Mouse (Mus musculus) thymus, postnatal 4 days (tissue): ENCODE measurements around the gene Tnnt3.
A peak's percentile ranks its signal among the peaks of the same experiment; 100 is the strongest.

Experiments
- DNase-seq: peaks from one replicate; pipeline ENCODE4 v3.0.0; 2021

The Tnnt3 gene

DNA sequence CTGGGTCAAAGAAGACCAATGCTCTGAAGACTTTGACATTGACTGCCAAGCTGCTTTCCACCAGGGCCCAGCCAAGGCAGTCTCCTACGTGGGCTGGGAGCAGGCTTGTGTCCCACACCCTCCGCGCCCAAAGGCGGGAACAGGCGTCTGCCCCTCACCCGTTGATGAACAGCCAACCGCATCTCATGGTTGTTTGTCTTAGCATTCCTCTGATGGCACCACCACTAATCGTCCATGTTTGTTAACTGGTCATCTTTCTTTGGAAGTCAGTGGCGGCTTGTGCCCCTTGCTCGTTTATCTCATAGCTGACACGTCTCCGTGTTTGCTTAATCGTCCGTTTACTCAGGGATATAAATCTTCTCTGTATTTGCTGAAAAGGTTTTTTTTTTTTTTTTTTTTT lies 10.9 kb downstream of the Tnnt3 start:
- no peak for DNase-seq

DNA sequence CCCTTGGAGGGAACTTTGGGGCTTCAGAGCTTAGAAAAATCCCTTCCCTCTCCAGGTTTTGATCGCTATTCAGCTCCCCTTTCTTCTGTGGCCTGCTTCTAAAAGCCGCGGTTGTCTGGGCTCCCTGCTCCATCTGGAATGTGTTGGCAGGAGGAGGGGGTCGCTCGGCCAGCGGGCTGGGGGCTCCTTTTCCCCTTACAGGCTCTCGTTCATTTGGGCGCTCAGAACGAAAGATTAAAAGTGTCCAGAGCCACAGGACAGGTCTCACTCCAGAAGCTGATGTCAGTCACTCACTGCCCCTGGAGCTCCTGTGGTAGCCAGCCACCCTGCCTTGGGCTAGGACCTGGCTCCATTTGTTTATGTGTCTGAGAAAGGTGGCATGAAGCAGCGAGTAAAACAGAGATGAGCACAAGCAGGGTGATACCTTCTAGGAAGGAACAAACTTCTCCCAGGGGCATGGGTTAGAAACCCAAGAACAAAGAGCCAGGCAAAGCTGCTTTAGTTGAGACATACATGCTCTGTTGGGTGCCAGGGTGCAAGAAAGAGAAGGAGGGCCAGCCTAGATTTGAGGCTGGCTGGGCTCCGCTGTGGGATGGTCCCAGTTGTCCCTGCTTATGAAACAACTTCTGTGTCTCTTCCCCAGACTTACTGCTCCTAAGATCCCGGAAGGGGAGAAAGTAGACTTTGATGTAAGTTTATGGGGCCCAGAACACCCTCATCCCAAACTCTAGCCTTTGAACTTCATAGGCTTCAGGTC lies 11.6 kb downstream of the Tnnt3 start:
- DNase-seq: no peak

DNA sequence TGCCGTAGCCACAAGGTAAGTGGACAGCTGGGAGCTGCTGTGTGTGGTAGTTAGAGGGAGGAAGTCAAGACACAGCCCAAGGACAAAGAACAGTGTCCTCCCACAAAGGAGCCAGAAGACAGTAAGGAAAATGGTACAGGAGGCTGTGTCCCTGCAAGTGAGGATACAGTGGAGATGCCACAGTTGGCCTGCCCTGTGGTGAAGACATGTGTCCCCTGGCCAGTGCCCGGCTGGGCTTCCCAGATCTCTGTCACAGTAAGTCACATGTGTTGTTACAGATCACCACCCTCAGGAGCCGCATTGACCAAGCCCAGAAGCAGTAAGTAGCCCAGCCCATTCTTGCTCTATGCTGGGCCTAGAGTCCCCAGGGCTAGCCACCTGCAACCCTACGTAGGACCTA lies 15.4 kb downstream of the Tnnt3 start:
- no peak for DNase-seq

DNA sequence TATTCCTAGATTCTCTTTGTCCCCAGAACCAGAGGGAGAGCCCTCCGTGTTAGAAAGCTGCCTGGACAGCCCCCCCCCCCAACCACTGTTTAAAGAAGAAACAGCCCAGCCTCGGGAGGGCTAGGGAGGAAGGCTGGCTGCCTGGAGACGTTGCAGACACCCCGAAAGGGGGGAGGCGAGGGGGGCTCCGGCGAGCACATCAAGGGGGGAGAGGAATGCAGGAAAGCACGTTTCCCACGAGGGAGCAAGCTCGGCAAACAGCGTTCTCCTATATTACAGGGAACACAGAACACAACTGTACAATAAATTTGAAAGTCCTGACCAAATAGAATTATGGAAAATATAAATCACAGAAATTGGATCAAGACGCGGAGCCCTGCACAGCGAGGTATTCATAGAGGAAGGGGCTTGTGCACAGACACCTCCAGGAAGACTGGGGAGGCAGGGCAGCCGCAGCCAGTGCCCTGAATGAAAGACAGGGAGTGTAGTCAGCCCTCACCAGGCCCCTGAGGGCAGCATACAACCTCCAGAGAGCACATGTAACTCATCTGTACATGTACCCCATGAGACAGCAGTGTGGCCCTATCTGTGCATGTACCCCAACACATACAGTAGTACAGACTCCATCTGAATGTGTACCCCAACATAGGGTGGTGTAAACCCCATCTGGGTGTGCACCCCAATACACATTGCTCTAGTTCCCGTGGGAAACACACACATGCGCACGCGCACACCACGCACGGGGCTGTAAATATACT lies 17.8 kb downstream of the Tnnt3 start:
- DNase-seq: no peak

DNA sequence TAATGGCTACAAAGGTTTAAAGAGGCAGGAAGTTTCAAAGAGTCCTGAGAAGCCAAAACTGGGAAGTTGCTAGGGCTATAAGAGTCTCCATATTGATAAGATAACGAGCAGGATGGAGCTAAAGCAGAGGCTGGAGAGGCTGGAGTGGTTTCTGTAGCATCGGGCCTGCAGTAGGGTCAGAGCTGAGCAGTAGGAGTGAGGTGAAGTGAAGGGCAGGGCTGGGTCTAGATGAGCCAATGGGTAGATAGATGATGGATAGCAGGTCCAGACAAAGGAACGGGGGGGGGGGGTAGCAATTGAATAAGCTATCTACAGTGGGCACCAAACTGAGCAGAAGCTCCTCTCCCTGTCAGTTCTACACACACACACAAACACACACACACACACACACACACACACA lies 18.9 kb downstream of the Tnnt3 start:
- DNase-seq: no peak

DNA sequence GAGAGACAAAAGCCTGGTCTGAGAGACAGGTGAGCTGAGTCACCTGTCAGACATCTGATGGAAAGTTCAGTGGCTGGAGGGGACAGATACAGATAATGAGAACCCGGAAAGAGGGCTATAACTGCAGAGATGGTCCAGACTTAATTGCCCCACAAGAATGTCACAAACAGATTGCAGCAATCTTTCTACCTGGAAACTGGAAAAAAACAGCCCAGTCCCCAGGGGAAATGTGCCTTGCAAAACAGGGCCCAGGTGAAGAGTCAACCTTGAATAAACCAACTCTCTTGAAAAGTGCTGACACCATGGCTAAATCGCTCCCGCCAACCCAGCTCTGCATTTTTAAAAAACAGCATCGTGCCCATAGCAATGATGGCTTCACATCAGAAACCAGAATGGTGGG lies 21.7 kb downstream of the Tnnt3 start:
- no peak for DNase-seq

DNA sequence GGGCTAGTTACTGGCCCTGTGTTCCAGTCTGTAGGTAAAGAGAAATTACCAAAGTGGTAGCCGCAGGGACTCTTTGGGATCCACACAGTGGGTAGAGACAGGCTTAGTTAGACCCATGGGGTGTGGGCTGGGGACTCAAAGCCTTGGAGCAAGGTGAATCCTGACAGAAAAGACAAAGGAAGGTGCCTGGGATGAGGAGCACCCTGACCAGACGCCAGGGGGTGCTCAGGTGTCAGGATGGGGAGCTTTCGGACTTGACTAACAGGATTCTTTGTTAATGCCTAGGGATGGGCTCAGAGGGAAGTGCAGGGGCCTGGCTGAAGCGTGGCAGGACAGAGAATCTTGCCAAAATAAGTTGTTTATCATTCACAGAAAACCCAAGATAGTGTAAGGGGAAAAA lies 23.7 kb downstream of the Tnnt3 start:
- peak; percentile 56 for DNase-seq

DNA sequence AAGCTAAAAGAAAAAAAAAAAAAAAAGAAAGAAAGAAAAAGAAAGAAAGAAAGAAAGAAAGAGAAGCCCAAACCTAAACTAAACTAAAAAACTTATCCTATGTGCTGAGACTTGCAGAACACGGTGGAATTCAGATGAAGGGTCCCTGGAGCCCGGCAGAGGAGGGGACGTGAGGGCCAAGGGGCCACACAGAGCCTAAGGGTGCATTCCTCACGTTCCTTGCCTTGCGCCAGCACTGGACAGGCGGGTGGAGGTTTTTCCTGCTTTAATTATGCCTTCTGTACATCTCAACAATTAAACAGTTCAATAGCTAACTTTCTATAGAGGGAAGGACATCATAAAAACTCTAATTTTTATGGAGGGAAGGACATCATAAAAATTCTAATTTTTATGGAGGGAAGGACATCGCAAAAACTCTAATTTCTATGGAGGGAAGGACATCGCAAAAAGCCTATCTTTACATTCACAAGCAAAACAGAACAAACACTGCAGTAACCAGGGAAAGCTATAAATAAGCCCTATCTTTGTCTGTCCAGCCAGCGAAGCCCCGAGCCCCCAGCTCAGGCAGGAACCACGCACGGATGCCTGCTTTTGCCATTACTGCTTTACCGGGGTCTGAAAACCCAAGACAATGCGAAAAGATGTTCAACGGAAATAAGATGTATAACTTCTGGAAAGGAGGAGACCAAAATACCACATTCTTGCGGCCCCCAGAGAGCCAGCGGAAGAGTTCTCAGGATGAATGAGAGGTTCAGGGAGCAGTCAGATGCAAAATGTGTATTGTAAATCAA lies 24.8 kb downstream of the Tnnt3 start:
- no peak for DNase-seq

DNA sequence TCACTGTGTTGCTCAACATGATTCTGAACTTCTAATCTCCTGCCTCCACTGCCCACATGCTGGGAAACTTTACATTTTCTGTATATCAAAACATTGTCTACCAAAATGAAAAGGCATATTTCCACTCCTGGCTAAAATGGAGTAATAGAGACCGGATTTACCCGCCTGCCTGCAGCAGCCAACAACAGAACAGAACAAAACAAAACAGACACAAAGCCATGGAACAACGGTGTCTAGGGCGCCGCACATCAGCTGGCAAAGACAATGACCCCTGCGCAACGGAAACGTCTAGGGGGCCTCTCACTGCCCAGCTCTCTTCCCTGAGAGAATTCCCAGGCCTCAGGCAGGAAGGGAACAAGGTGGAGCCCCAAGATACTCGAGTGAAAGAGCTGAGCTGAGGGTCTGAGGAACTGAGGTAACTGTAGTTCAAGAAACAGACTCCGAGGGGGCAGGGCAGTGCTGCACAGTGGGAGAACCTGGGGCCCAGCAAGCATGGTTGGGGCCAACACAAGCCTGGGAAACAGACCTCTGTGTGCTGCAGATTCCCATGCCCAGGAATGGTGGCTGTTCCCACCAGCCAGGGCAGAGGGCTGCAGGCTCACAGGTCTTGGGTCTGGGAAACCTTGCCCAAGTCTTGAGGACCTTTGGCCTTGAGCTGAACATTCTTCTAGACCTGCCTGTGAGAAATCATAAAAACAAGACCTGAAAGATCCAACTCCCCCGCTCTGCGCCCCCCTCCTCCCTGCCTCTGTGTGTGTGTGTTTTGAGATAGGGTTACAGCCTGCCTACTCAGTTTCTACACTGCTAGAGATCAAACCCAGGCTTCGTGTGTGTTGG lies 26.9 kb downstream of the Tnnt3 start:
- DNase-seq: no peak

DNA sequence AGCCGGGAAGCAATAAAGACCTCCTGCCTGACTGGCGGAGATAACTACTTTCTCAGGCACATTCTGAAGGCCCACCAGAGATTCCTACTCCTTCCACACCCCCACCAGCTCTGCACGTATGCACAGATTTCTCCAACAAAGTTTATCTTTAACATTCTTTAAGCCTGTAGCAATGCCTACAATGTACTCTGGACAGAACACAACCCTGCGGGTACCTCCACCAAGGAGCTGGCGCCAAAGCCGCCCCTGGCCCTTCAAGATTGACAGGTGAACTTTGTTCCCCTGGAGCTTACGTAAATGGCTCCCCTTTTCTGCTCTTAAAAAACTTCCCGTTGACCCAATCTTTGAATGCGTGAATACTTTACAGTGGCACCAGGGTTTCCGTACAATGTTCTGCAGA lies 30.7 kb downstream of the Tnnt3 start:
- no peak for DNase-seq

DNA sequence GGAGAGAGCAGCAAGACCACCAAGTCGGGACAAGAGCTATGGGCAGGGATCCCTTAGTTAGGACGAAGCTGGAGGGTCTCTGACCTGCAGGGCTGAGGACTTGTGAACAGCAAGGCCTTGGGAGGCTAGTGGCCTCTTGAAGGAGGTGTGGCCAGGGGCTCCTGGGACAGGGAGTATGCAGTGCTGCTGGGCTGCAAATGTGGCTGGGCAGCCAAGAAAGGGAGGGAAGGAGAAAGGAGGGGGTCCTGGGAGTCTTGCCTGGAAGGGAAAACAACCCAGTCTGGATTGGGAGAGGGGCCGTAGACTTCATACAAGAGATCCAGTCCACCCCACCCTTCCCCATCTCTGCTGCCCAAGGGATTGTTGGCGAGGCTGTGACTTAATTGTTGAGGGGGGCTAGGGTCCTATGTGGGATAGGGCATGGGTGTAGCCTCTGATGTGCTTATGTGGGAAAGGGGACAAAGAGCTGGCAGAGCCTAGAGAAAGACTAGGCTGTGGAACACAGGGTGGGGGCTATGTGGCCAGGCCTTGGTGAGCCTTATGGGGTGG lies 33.4 kb downstream of the Tnnt3 start:
- DNase-seq: no peak

DNA sequence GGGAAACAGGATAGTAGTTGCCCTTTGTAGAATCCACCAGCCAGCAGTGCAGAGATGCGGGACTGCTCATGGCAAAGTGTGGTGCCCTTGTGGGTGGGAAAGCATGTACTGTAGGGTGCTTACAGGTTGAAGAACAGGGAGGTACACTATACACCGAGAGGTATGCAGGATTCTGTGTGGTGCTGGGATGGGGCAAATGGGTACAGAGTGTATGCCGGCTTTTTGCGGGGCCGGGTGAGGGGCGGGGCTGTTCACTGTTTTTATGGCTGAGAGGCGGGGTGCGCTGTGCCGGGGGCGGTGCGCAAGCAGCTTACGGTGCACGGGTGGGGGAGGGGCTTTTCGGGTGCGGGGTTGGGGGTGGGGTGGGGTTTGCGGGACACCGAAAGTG lies 34.0 kb downstream of the Tnnt3 start, which contains the start of gene Mrpl23:
TSS of gene Mrpl23 (plus strand) at position 16 of the 388 bp plus-strand sequence.
- no peak for DNase-seq

DNA sequence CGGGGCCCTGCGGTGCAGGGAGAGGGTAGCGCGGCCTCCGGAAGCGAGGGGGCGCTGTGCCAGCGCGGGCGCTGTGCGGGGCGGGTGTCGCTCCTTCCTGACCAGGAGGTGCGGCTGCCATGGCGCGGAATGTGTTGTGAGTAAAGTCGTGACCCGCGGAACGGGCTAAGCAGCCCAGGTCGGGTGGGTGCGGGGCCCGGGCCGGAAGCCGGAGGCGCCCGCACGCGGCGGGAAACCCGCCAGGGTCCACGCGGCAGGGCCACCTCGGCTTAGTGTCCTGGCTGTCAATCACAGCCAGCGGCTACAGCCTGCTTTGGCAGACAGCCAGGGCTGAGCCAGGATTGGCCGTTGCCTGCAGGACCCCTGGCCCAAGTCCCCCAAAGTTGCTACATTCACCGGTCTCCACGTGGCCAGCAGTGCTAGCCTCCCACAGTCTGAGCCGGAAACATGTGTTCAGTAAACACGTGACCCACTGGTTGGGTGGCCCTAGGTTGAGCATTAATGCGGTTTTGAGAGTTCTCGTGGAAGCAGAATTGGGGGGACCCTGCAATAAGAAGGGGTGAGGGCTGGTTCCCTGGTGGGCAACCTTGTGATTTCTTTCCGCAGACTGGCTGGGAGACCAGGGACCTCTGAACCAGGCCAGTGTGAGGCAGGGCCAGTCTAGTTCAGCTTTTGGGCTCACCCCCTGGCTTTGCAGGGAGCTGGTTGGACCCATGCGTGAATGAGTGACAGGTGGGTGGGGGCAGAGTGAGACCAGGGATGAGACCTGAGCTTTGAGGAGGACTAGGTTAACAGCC lies 34.6 kb downstream of the Tnnt3 start:
- DNase-seq: peak; percentile 95

DNA sequence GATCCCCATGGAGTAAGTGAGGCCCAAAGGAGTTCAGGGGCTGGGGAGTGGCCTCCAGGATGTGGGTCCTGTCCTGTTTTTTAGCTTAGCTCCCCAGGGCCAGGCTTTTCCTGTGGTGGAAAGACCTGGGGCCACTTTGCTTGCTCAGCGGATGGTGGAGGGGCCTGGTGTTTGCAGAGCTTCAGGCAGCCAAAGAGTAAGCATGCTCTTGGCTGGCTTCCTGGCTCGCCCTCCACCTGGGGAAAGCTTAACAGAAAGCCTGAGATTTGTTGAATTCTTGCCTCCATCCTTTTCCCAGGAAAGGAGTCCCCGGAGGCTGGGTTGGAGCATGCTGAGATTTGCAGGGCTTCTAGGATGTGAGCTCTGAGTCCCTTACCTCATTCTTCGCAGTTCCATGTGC lies 36.5 kb downstream of the Tnnt3 start:
- DNase-seq: no peak

DNA sequence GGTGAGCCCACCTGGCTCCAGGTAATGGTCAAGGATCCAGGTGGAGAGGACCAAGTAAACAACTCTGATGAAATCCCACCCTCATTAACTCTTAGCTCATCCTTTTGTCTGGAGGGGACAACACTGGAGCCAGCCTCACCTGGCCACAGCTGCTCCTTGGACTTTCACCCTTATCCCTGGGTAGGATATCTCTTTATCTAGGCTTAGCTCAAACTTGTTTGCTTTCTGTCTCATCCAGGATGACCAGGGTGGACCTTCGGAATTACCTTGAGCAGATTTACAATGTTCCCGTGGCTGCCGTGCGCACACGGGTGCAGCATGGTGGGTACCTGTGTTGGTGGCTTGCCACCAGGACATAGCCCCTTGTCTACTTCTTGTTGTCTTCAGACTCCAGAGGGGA lies 37.2 kb downstream of the Tnnt3 start:
- no peak for DNase-seq

DNA sequence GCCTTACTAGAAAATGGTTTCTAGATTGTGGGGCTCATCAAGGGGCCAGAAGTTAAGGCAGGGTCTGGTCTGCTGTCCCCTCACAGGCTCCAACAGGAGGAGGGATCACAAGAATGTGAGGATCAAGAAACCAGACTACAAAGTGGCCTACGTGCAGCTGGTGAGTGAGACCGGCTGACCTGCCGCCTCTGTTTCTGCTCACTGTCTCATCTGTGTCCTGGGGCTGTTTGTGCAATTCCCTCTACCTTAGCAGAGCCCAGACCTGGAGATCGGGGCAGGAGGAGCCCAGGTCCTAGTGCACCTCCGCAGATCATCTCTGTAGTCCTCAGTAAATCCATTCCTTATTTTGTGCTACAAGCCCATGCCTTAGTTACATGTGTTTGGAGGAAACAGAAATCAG lies 38.5 kb downstream of the Tnnt3 start:
- no peak for DNase-seq

DNA sequence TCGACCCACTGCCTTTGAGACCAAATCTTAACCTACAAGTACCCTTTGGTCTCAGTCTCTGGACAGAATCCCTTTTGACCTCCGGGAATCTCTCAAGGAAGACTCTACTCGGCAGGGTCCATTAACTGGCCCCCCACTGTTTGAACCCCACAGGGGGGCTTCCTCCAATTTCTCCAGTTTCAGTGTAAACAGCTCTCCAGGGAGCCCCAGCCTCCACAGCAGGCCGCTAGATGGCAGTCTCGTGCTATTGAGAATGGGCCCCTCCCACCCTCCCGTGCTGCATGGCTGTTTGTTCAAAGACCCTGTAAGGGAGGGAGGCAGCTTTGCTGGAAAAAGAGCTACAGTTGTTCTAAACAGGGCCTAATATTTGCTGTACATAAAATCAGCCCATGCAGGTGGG lies 39.2 kb downstream of the Tnnt3 start:
- DNase-seq: peak; percentile 93

DNA sequence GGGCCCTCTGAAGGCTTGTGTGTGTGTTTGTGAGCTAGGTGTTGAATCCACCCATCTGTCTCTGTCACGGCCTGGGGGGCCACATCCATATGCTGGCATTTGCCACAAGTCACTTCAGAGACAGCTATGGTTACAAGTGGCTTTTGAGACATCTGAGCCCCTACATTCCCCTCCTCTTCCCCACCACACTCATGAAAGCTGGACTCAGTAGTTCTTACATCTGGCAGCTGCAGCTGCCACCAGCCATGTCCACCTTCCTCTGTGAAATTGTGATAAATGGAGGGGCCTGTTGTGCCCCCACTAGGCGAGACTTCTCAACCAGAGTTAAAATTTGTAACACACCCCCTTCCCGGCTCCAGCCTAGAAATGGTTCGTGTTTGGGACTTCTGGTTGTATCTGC lies 39.7 kb downstream of the Tnnt3 start:
- no peak for DNase-seq

DNA sequence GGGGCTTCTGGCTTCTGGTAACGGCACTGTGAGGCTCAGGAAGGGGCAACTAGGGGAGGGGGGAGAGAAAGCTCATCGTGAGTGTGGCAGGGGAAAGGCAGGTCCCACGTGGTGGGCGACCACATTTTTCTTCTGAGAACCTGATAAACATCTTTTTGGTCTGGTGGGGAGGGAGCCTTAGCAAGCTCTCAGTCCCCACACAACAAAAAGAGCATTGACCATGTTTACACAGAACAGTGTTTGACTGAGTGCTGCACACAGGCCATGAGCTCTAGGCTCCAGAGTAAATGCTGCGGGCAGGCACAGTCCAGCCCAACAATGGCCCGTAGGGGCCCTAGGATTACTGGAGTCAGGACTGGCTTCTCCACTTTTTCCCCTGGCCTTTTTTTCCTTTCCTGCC lies 40.1 kb downstream of the Tnnt3 start:
- no peak for DNase-seq

DNA sequence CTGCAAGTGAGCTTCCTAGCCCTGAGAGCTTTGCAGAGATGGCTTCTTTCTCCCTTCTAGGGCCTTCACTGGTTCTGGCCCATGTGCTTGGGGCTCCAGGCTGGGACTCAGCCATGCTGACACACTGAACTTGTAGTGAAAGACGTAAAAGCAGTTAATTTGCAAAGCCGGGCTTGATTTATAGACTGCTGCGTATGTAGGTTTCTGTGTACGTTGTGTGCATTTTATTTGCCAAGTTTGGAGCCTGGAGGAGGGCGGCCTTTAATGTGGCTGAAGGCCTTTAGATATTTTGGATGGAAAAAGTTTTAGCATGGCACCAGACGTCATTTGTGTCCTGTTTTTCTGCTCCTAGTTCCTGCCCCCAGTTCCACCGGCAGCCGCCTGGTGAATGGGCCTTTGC lies 41.2 kb downstream of the Tnnt3 start:
- DNase-seq: no peak

DNA sequence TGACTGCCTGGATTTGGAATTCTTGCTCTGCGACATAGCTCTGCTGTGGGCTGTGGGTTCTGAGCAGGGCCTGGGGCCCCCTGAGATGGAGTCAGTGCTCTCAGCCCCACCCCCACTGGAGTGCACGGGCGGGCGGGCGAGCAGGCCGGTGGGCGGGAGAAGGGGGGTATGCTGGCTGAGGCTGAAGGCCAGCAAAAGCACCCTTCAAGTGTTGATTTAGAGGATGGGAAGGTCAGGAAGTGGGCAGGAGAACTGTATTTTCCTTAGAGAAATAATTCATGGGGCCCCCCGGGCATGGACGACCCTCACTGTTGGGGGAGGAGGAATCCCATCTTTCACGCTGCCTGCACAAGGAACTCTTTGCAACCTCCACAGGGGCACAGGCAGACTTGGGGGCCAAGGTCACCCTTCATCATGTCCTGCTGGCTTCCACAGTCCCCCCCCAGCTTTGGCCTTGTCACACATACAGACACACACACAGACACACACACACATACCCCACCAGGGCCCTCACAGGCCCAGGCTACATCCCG lies 44.2 kb downstream of the Tnnt3 start:
- DNase-seq: no peak
